Mouse (Mus musculus) liver, embryonic 14.5 days (tissue): ENCODE results near the gene Cox20.

ENCODE experiments used
- CTCF ChIP-seq: IDR thresholded peaks from 2 replicates; pipeline ENCODE4 v1.5.1; 2016; ENCODE audit warnings: antibody characterized with exemption, low read depth, control low read depth
- EP300 ChIP-seq: IDR thresholded peaks from 2 replicates; pipeline ENCODE4 v1.6.1; 2016; ENCODE audit warnings: antibody characterized with exemption, low read depth

GRCm38 (mm10) chr1:178341435-178341834, 22.5 kb downstream of the Cox20 start:
- TF ChIP-seq EP300: no peak
- TF ChIP-seq CTCF: no peak
